Mouse (Mus musculus): Measurements from ENCODE around the gene Dnmbp. TPM values are rescaled to one million over a fixed set of nuclear protein-coding genes. Genes with fewer than 3 reads are reported as not detected.

Dnmbp gene
- total and polyA plus RNA-seq, 3 experiments, result 0.07 to 0.33 TPM; not detected in 1

- TF ChIP-seq GATA2 (IDR thresholded peaks at IDR 0.05; ENCODE audit: borderline replicate concordance, low read depth, low read length), result no peak
- Histone ChIP-seq H3K4me1 (ENCODE audit: insufficient read depth, low read depth, low read length) (no peaks in the 10 kb centered on the region), H3K4me3 (ENCODE audit: low read depth, low read length) (no peak overlapping the region), H3K36me3 (replicated peaks) (no peaks in the 10 kb centered on the region), H3K9me3 (replicated peaks) (no peaks in the 10 kb centered on the region), H3K27me3 (ENCODE audit: insufficient read depth, low read length) (peaks cover 9% of the 10 kb centered on the region; the same call in 1 of the 2 replicates)
- DNase-seq (ENCODE audit: low spot score) (no peak), ATAC-seq (ENCODE audit: extremely low read depth, insufficient number of reproducible peaks, low FRiP score, poor library complexity, severe bottlenecking) (no peak)
These were observed 22.8 kb upstream of the Dnmbp start for GRCm38 (mm10) chr19:43962795-43963194.

GRCm38 (mm10) chr19:43961185-43961584 is 21.2 kb upstream of the Dnmbp start:
- Histone ChIP-seq H3K4me1 (ENCODE audit: insufficient read depth, low read depth, low read length) (no peaks in the 10 kb centered on the region), H3K9me3 (replicated peaks) (no peaks in the 10 kb centered on the region), H3K4me3 (ENCODE audit: low read depth, low read length) (no peak overlapping the region), H3K36me3 (replicated peaks) (no peaks in the 10 kb centered on the region), H3K27me3 (ENCODE audit: insufficient read depth, low read length) (peaks cover 12% of the 10 kb centered on the region; the same call in 1 of the 2 replicates)
- ATAC-seq (ENCODE audit: extremely low read depth, insufficient number of reproducible peaks, low FRiP score, poor library complexity, severe bottlenecking) (no peak), DNase-seq (ENCODE audit: low spot score) (no peak)
- TF ChIP-seq CTCF (IDR thresholded peaks at IDR 0.05; ENCODE audit: low read depth, low read length) (peak; percentile 12; the same call in 1 of the 2 replicates), TAL1 (conservative IDR thresholded peaks at IDR 0.05; ENCODE audit: low read depth, low read length) (no peak)

- no peaks in the 10 kb centered on the region for H3K9me3 ChIP-seq (replicated peaks)
- no peak overlapping the region for H3K4me3 ChIP-seq (ENCODE audit: low read depth, low read length)
- ATAC-seq (ENCODE audit: extremely low read depth, insufficient number of reproducible peaks, low FRiP score, poor library complexity, severe bottlenecking) (no peak), DNase-seq (ENCODE audit: low spot score) (no peak)
- no peaks in the 10 kb centered on the region for H3K4me1 ChIP-seq (ENCODE audit: insufficient read depth, low read depth, low read length)
- no peak for TF ChIP-seq TAL1 (conservative IDR thresholded peaks at IDR 0.05; ENCODE audit: low read depth, low read length)
- TF ChIP-seq CTCF (IDR thresholded peaks at IDR 0.05; ENCODE audit: low read depth, low read length), result no peak
- no peak for TF ChIP-seq POLR2AphosphoS5 (IDR thresholded peaks at IDR 0.05; ENCODE audit: insufficient replicate concordance, low read depth, low read length)
- TF ChIP-seq GATA2 (IDR thresholded peaks at IDR 0.05; ENCODE audit: borderline replicate concordance, low read depth, low read length), result no peak
- TF ChIP-seq GATA1 (IDR thresholded peaks at IDR 0.05; ENCODE audit: borderline replicate concordance, low read length), result no peak
- no peaks in the 10 kb centered on the region for H3K36me3 ChIP-seq (replicated peaks)
- H3K27me3 ChIP-seq (ENCODE audit: insufficient read depth, low read length), result peaks cover 14% of the 10 kb centered on the region; the same call in 1 of the 2 replicates
These were observed 20.0 kb upstream of the Dnmbp start for GRCm38 (mm10) chr19:43960014-43960413.

GRCm38 (mm10) chr19:43959162-43959561 is 19.2 kb upstream of the Dnmbp start:
- Histone ChIP-seq H3K36me3 (replicated peaks) (no peaks in the 10 kb centered on the region), H3K27me3 (ENCODE audit: insufficient read depth, low read length) (peaks cover 14% of the 10 kb centered on the region; the same call in 1 of the 2 replicates), H3K9me3 (replicated peaks) (no peaks in the 10 kb centered on the region), H3K4me1 (ENCODE audit: insufficient read depth, low read depth, low read length) (no peaks in the 10 kb centered on the region), H3K4me3 (ENCODE audit: low read depth, low read length) (no peak overlapping the region)
- DNase-seq (ENCODE audit: low spot score) (peak; percentile 21), ATAC-seq (ENCODE audit: extremely low read depth, insufficient number of reproducible peaks, low FRiP score, poor library complexity, severe bottlenecking) (no peak)
- TF ChIP-seq CTCF (IDR thresholded peaks at IDR 0.05; ENCODE audit: low read depth, low read length), result peak; percentile 82
- TF ChIP-seq POLR2AphosphoS5 (IDR thresholded peaks at IDR 0.05; ENCODE audit: insufficient replicate concordance, low read depth, low read length), result no peak

GRCm38 (mm10) chr19:43957881-43958280 is 17.9 kb upstream of the Dnmbp start:
- Histone ChIP-seq H3K4me3 (ENCODE audit: low read depth, low read length) (no peak overlapping the region), H3K4me1 (ENCODE audit: insufficient read depth, low read depth, low read length) (no peaks in the 10 kb centered on the region), H3K9me3 (replicated peaks) (no peaks in the 10 kb centered on the region), H3K36me3 (replicated peaks) (no peaks in the 10 kb centered on the region), H3K27me3 (ENCODE audit: insufficient read depth, low read length) (peaks cover 11% of the 10 kb centered on the region; the same call in 1 of the 2 replicates)
- no peak for TF ChIP-seq TAL1 (conservative IDR thresholded peaks at IDR 0.05; ENCODE audit: low read depth, low read length)
- no peak for TF ChIP-seq CTCF (IDR thresholded peaks at IDR 0.05; ENCODE audit: low read depth, low read length)
- TF ChIP-seq GATA1 (IDR thresholded peaks at IDR 0.05; ENCODE audit: borderline replicate concordance, low read length), result no peak
- TF ChIP-seq GATA2 (IDR thresholded peaks at IDR 0.05; ENCODE audit: borderline replicate concordance, low read depth, low read length), result no peak
- TF ChIP-seq POLR2AphosphoS5 (IDR thresholded peaks at IDR 0.05; ENCODE audit: insufficient replicate concordance, low read depth, low read length), result no peak
- no peak for ATAC-seq (ENCODE audit: extremely low read depth, insufficient number of reproducible peaks, low FRiP score, poor library complexity, severe bottlenecking)
- no peak for DNase-seq (ENCODE audit: low spot score)

GRCm38 (mm10) chr19:43957402-43957801 is 17.4 kb upstream of the Dnmbp start:
- no peak for ATAC-seq (ENCODE audit: extremely low read depth, insufficient number of reproducible peaks, low FRiP score, poor library complexity, severe bottlenecking)
- Histone ChIP-seq H3K36me3 (replicated peaks) (no peaks in the 10 kb centered on the region), H3K27me3 (ENCODE audit: insufficient read depth, low read length) (peaks cover 9% of the 10 kb centered on the region; the same call in 1 of the 2 replicates), H3K9me3 (replicated peaks) (no peaks in the 10 kb centered on the region), H3K4me3 (ENCODE audit: low read depth, low read length) (no peak overlapping the region), H3K4me1 (ENCODE audit: insufficient read depth, low read depth, low read length) (no peaks in the 10 kb centered on the region)
- no peak for TF ChIP-seq TAL1 (conservative IDR thresholded peaks at IDR 0.05; ENCODE audit: low read depth, low read length)
- TF ChIP-seq POLR2AphosphoS5 (IDR thresholded peaks at IDR 0.05; ENCODE audit: insufficient replicate concordance, low read depth, low read length), result no peak
- no peak for TF ChIP-seq GATA1 (IDR thresholded peaks at IDR 0.05; ENCODE audit: borderline replicate concordance, low read length)
- no peak for TF ChIP-seq GATA2 (IDR thresholded peaks at IDR 0.05; ENCODE audit: borderline replicate concordance, low read depth, low read length)
- TF ChIP-seq CTCF (IDR thresholded peaks at IDR 0.05; ENCODE audit: low read depth, low read length), result no peak
- DNase-seq (ENCODE audit: low spot score), result no peak

- Histone ChIP-seq H3K9me3 (replicated peaks) (no peaks in the 10 kb centered on the region), H3K27me3 (ENCODE audit: insufficient read depth, low read length) (peaks cover 9% of the 10 kb centered on the region; the same call in 1 of the 2 replicates), H3K36me3 (replicated peaks) (no peaks in the 10 kb centered on the region), H3K4me1 (ENCODE audit: insufficient read depth, low read depth, low read length) (no peaks in the 10 kb centered on the region), H3K4me3 (ENCODE audit: low read depth, low read length) (no peak overlapping the region)
- DNase-seq (ENCODE audit: low spot score) (no peak), ATAC-seq (ENCODE audit: extremely low read depth, insufficient number of reproducible peaks, low FRiP score, poor library complexity, severe bottlenecking) (no peak)
- no peak for TF ChIP-seq GATA2 (IDR thresholded peaks at IDR 0.05; ENCODE audit: borderline replicate concordance, low read depth, low read length)
- TF ChIP-seq POLR2AphosphoS5 (IDR thresholded peaks at IDR 0.05; ENCODE audit: insufficient replicate concordance, low read depth, low read length), result no peak
- TF ChIP-seq TAL1 (conservative IDR thresholded peaks at IDR 0.05; ENCODE audit: low read depth, low read length), result no peak
- no peak for TF ChIP-seq CTCF (IDR thresholded peaks at IDR 0.05; ENCODE audit: low read depth, low read length)
- TF ChIP-seq GATA1 (IDR thresholded peaks at IDR 0.05; ENCODE audit: borderline replicate concordance, low read length), result no peak
These were observed 15.3 kb upstream of the Dnmbp start for GRCm38 (mm10) chr19:43955266-43955665.

All from G1E (cell line).